Mouse (Mus musculus): ENCODE results near the gene Dnlz.

DNA sequence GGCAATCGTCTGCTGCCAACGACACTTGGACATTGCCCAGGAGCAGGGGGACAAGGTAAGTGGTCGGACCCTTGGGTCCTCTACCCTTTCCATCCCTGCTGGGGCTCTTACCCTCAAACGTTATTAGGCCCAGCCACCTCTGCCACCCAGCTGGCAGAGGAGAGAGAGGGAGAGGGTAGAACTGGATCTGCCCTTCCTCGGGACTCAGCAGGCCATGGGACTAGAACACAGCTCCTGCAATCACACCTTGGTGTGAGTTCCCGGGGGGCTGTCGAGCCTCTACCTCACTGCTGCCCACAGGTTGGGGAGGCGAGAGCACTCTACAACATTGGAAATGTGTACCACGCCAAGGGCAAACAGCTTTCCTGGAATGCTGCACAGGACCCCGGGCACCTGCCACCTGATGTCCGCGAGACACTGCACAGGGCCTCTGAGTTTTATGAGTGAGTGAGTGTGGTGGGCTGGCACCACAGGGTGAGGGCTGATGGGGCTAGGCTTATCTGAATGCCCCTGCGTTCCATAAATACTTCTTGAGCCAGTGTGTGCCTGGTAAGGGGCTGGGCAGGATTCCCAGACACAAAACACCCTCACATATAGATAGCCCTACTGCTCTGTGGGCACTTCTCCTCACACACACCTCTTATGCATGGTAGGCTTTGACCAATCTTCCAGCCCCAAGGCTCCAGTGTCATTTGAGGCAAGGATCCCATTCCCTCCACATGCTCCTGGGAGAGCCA is 28.2 kb downstream of the Dnlz start:
- TF ChIP-seq TBP (IDR thresholded peaks at IDR 0.05; ENCODE audit: low read depth, low read length) (no peak), CTCF (IDR thresholded peaks at IDR 0.05 in 2 of 3, conservative IDR thresholded peaks at IDR 0.05 in 1 of 3; ENCODE audit: control insufficient read depth in 1 of 3, insufficient read depth in 1 of 3, low read depth in 2 of 3, low read length in 3 of 3, poor library complexity in 1 of 3, severe bottlenecking in 1 of 3) (no peak), TAL1 (IDR thresholded peaks at IDR 0.05; ENCODE audit: low read length) (no peak), POLR2A (IDR thresholded peaks at IDR 0.05; ENCODE audit: control insufficient read depth in 1 of 2, insufficient read depth in 1 of 2, low read depth in 1 of 2, low read length in 2 of 2, poor library complexity in 1 of 2) (no peak), POLR2AphosphoS5 (IDR thresholded peaks at IDR 0.05; ENCODE audit: borderline replicate concordance, low read depth, low read length) (no peak), CHD1 (IDR thresholded peaks at IDR 0.05; ENCODE audit: low read depth, low read length) (no peak), EP300 (IDR thresholded peaks at IDR 0.05; ENCODE audit: low read depth in 1 of 2, low read length in 2 of 2) (no peak), ZKSCAN1 (IDR thresholded peaks at IDR 0.05; ENCODE audit: low read depth, low read length) (no peak), USF2 (IDR thresholded peaks at IDR 0.05; ENCODE audit: borderline replicate concordance in 1 of 2, insufficient read depth in 1 of 2, low read depth in 1 of 2, low read length in 2 of 2) (no peak)
